Mouse (Mus musculus) heart, adult 9 months (tissue): ENCODE data around the gene Tmem8b.
A peak's percentile ranks its signal among the peaks of the same experiment; 100 is the strongest.

Experiments
- DNase-seq, 2 experiments: peaks; one replicate each; pipeline ENCODE4 v3.0.0; 2022; ENCODE audit warnings: low spot score in 2 of 2

The Tmem8b gene

DNA sequence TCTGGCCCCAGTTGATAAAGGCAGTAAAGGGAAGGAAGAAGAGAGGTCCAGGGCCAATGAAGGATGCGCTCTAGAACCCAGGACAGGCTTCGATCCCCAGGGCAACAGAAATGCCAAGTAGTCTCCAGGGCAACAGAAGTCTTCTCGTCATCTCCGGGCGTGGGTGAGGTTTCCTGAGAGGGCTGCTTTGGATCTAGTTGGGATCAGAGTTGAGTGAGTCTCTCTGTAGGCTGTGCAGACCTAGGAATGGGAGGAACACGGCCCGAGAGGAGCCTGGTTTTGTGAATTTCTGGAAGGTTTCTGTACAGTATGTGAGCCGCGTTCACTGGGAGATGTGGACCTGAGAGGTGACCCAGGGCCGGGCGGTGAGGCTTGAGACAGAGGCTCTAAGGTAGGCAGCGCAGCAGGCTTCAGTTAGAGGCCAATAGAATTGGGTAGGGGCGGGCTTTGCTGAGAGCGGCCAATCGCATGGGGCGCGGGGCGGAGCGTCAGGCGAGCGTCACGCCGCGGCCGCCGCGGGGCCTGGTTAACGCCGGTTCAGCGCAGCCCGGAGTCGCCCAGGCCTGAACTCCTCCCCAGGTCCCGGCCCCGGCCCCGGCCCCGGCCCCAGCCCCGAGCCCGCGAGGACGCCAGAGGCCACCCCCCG, at the start of gene Tmem8b, which contains the start of gene Fam221b:
TSS of gene Tmem8b (plus strand) at position 190 of the 646 bp plus-strand sequence.
TSS of gene Fam221b (minus strand) at position 364 of the 646 bp plus-strand sequence.
- peak; percentile 91 to 92 for DNase-seq

- DNase-seq: no peak
Measured at GRCm38 (mm10) chr4:43620146-43620778, 48.5 kb upstream of the Tmem8b start.

DNA sequence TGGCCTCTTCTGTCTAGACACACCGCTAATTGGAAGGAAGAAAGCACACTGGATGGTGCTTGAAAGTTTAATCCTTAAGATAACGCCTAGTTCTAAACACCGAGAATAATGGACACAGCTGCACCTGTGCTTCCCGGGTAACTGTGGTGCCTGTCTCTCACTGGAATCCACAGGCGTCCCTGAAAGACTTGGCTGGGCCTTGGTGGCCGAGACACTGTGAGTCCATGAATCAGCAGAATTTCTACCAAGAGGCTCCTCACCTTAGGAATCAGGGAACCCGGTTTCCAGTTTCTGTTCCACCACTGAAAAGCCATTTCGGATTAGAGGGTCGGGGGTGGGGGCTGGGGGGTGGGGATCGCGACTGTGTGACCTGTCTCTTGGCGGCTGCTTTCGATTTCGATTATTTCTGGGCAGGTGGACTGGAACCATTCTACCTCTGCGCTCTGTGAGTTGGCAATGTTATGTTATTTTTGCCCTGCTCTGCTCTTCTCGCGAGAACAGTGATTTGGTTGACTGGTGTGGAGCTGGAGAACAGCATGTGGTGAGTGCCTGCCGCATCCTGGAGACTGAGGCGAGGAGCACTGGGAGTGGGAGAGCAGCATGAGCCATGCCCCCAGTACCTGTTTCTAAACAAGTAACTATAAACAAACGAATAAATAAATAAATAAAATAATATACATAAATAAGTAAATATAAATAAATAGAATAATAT, 39.5 kb upstream of the Tmem8b start:
- DNase-seq: no peak

DNA sequence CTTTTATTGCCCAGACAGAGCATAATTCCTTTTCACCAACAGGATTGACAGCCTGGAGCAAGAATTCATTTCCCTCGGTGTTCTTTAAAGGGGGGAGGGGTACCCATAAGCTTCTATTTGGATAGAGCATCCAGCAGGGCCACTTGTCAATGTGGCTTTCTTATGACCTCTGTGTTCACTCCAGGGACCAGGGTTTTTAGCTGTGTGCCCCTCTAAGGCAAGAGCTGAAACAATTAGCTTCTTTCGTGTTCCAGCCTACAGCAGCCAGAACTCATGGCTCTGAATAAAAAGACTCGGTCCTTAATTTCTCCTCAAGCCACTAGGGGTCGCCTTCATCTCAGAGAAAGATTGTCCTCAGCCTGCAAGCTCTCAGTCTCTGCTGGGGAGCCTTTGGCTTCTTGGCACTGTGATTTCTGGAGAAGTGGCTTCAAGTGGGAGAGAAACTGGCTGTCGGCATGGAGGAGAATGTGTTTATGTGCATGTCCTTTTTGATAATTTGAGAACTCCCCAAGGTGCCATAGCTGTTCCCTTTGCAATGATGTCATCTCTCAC, 38.7 kb upstream of the Tmem8b start:
- DNase-seq: peak; percentile 79 to 90

GRCm38 (mm10) chr4:43630671-43631045, 38.1 kb upstream of the Tmem8b start:
- no peak for DNase-seq

GRCm38 (mm10) chr4:43631046-43631955, 37.5 kb upstream of the Tmem8b start, which contains the start of gene Npr2:
Gene Npr2, plus strand, starts transcription at chr4:43631935.
- DNase-seq: peak; percentile 56 to 63

GRCm38 (mm10) chr4:43631956-43632920, 36.5 kb upstream of the Tmem8b start:
- peak; percentile 24 to 36 for DNase-seq

- DNase-seq: no peak
Measured at GRCm38 (mm10) chr4:43633296-43633695, 35.5 kb upstream of the Tmem8b start.

DNA sequence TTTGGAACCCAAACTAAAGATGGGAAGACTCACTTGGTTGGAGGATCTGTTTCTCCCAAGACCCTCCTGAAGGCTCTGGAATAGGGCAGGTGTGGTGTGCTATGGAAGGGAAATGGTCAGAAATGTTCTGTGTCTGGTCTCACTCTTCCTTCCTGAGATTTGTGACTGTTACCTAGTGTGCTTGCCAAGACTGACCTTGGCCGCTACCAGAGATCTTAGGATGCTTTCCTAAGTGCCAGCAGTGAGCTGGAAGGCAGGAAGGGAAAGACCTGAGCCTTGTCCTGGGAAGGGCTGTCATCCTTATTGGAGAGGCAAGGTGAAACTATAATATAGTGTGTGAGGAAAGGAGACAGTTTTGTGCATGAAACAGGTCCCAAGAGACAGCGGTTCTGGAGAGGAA, 35.0 kb upstream of the Tmem8b start:
- no peak for DNase-seq

DNA sequence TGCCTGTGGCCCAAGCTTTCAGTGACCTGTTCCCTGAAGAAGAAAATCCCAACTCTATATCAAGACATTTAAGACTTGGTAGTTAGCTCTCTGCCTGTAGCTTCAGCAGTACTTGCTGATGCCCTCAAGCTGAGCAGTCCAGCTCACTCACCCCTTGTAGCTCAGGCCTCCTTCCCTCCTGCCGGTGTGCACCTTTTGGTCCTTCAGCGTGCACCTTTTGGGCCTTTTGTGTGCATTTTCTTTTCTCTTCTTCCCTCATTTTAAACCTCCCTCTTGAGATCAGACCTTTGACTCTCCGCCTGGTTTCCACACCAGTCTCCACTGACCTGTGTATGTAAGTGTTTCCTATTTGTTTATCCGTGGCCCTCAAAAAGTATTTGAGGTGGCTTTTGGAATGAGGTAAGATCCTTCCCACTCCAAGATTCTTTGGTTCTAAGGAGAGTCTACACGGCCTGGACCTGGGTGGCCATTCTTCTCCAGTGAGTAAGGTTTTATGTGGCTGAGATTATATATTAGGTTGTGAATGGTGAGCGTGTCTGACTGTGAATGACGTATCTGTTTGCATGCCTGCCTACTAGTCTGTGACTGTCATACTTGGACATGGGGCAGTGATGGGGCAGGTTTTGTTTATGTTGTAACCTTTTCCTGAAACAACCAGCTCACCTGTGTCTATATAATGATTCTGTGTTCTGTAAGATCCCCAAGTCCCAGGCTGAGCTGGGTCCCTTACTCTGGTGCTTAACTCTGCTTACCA, 34.0 kb upstream of the Tmem8b start:
- no peak for DNase-seq

DNA sequence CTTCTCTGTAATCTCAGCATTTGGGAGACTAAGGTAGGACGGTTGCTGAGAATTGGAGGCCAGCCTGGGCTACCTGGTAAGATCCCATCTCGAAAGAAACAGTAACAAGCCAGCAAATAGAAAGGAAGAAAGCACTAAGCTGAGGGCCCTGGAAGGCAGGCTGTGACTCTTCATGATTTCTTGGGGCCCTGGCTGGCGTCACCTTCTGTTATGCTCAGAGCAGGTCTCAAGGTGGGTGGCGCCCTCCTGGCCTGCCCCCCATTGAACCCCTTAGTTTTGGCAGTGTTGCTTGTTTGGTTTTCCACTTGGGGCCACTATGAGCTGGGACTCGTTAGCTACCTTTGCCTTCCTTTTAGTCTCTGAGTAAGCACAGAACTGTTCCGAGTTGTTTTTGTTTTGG, 32.0 kb upstream of the Tmem8b start:
- DNase-seq: no peak

DNA sequence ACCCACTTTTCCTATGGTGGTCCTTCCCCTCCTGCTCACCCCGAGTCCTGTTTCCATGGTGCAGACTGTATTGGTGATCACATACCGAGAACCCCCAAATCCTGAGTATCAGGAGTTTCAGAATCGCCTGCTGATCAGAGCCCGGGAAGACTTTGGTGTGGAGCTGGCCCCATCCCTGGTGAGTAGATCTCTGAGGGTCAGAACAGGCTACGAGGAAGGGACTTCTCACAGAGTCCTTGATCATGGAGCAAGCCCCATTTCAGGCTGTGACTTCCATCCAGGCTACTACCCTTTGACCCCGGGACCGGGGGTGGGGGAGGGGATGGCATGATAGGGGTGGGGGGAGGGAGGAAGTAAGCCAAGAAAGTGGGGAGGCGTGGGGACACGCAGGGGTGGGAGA, 28.7 kb upstream of the Tmem8b start:
- DNase-seq: no peak

DNA sequence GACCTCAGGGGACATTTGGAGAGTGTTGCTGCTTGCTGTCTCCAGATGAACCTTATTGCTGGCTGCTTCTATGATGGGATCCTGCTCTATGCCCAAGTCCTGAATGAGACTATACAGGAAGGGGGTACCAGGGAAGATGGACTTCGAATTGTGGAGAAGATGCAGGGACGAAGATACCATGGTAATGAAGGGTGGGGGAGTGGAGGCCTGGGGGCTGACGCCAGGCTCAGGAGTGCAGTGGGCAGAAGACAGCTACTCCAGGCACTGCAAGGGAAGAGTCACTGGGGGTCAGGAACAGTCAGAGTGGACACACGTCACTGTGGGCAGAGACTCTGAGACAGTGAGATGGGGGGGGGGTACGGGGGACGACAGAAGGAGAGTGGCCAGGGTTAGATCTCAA, 28.3 kb upstream of the Tmem8b start:
- no peak for DNase-seq

DNA sequence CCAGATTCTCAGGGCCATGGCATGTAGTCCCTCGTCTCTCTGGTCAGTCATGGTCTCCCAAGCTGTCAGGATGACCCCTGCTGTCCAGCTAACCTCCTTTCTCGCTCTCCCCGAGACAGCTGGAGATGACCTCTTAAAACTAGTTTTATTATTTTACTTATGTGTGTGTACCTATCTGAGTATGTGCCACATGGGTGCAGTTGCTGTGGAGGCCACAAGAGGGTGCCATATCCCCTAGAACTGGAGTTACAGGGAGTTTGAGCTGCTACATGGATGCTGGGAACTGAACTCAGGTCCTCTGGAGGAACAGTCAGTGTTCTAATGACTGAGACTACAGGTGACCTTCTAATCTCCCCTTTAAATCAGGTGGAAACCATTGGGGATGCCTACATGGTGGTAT, 19.0 kb upstream of the Tmem8b start:
- DNase-seq: no peak

DNA sequence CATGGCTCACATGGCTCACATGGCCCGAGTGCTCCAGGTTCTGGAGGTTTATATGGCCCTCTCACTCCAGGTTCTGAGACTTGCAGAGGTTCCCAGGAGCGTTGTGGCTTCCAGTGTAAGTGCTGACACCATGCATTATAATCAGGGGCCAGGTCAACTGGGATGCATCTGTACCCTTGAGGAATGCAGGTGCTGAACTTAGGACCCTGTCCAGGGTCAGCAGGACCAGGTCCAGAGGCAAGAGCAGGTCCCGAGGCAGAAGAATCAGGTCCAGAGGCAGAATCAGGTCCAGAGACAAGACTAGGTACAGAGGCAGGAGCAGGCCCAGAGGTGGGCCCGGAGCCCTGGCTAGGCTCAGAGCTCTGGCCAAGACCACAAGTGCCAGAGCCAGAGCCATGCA, 16.0 kb upstream of the Tmem8b start:
- DNase-seq: no peak

- DNase-seq: peak; percentile 30 to 34
Measured at GRCm38 (mm10) chr4:43653161-43654015, 15.4 kb upstream of the Tmem8b start, which contains the start of gene Spag8. Gene Spag8, minus strand, starts transcription at chr4:43653594.

GRCm38 (mm10) chr4:43655656-43656338, 13.0 kb upstream of the Tmem8b start:
- no peak for DNase-seq
